Mouse (Mus musculus) right cerebral cortex, postnatal 36 days (tissue): ENCODE data around the gene C1ql1.
"Not testable (repeated sequence)": the region's sequence is repeated elsewhere in the genome, so short reads cannot be mapped to it uniquely, and the experiment has no call there.

Source experiments
- DNase-seq, 2 experiments: peaks; one replicate each; pipeline ENCODE4 v3.0.0; 2022; ENCODE audit warnings: low spot score in 2 of 2, mixed read lengths in 1 of 2

C1ql1 gene

DNA sequence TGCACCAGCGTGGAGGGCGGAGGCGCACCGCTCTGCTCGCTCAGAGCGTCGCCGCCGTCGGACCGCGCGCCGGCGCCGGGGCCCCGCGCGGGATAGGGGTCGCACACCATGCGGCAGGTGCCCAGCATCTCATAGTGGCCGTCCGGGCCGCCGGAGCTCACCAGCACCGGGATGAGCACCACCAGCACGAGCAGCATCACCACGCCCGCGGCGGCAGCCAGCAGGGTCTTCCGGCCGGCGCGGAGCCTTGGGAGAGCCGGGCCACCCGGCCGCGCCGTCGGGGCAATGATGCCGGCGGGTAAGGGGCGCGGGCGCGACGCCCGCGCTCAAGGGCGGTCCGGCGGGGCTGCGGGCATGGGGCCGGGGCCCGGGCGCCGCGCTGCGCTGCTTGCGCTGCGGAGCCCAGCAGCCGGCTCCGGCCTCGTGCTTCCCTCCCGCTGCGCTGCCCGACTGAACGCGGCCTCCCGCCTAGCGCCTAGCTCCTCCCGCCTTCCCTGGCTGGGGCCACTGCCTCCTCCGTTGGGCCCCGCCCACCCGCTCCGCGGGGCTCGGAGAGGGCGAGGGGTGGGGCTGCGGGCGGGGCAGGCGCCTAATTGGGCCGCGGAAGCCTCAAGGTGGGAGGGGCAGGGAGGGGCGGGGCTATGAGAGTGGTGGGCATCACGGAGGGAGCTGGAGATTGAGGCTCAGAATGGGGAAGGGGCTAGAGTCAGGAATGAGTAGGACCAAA lies at the start of gene C1ql1:
Gene C1ql1 (minus strand): TSS at position 424 of the 727 bp plus-strand sequence.
- DNase-seq = peak; percentile 18 to 32

DNA sequence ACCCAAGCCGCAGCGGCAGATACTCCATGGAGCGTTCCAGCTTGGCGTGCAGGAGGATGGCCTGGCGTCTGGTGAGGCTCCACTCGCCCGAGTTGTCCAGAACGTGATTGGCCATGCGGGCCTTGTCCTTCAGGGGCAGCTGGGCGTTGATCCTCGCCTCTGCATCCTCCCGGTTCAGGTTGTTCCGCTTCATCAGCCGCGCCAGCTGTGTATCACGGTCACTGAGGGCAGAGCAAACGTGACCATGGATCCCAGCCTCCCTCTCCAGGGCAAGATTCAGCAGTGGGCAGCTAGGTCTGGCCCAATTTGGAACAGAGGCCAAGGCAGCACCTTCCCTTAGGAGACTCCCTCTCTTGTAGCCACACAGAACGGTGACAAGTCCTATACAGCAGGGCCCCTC lies 48.5 kb upstream of the C1ql1 start:
- no peak for DNase-seq

DNA sequence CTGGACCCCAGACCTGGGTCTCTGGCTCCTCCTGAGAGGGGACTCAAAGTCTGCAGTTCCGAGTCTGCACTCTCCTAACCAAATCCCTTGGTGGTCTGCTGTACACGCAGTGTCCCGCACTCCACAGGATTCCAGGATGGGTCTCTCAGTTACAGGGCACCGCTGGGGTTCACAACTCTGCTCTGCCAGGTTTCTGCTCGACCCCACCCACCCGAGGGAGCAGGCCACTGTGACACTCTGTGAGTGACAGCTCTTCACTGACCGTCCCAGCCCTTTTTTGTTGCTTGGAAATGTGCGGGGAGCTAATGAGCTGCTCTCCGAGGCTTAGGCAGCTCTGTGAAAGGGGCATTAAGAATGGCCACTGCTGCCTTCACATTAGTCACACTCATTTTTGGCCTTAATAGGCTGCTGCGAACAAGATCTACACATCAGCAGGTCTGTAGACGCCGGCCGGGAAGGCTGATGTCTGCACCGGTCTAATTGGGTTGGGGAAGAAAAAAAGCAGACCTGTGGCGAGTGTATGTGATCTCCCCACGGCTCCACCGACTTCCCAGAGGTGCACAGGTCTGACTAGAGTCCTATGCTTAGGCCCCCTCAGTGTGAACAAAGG lies 47.0 kb upstream of the C1ql1 start:
- no peak for DNase-seq

GRCm38 (mm10) chr11:102992940-102993339 lies 46.5 kb upstream of the C1ql1 start:
- DNase-seq = no peak

DNA sequence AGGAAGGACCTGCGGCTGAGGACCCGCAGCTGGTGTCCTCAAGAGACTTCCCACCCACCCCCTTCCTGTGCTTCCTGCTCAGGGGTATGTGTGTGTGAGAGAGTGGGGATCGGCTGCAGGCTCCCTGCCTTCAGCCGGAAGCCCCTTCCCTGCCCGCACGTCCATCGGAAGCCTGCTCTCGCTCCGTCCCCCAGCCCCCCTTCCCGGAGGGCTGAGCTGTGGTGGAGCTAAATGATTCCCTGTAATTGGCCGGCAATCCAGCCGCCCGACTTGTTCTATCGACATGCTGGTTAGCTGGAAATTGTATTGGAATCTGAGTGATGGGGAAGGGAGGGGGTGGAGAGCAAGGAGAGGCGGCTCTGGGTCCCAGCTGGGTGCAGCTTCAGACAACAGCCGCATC lies 45.2 kb upstream of the C1ql1 start:
- no peak for DNase-seq

DNA sequence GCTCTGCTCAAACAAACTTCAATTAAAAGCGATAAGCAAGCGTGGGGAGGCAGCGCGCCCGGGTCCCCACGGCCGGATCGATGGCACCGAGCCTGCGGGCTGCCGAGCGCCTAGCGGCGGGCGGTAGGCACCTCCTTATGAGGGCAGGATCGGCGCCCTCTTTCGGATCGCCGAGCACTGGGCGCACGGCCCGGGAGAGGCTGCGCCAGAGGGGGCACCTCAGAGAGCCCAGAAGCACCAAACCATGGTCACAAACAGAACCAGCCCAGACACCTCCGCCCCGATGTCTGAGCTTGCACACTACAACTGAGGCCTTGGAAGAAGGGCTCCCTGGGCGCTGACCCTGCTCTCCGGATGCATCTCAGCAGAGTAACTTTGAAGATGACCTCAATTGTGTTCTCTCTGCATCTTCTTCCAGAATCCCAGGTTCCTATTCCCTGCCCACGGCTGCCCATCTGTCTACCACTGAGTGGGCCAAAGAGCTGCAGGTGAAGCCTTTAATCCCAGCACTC lies 43.7 kb upstream of the C1ql1 start:
- DNase-seq = no peak

DNA sequence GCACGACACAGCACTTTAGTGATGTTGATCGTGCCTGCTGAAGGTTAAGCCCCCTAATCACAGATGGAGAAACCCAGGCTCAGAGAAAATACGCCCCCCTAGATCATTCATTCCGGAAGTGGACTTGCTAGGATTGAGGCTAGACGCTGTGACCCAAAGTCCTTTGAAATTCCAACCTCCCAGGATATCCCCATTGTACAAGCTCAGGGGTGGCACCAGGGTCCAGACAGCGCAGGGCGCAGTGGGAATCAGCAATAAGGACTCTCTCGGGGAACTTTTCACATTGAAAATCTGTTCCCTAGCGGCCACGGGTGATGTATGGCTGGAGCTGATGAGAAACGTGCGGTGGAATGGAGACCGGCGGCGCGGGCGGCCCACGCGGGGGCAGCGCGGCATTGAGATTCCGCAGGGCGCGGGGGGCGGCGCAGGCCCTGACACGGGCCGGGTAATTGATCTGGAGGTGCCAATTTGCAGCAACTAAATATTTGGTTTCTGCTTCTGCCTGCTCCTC lies 43.2 kb upstream of the C1ql1 start:
- no peak for DNase-seq

- DNase-seq = no peak
Measured at GRCm38 (mm10) chr11:102985160-102985559, 38.7 kb upstream of the C1ql1 start.

DNA sequence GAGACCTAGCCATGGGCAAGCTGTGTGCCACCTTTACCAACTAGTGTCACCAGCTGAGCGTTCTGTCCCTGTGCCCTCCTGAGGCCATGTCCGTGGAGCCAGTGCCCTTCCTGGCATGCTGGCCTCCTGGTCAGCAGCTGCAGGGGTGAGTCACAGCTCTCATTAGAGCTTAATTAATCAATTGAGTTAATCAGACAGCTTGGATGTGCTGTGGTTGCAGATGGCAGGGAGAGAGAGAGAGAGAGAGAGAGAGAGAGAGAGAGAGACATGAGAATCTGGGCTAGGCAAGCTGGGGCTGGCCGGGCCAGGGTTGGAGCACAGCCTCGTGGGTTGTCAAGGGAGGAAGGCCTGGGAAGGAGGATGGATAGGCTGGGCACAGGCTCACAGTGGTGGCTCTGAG lies 38.1 kb upstream of the C1ql1 start:
- DNase-seq = no peak

GRCm38 (mm10) chr11:102984086-102984485 lies 37.6 kb upstream of the C1ql1 start:
- no peak for DNase-seq

- no peak for DNase-seq
Measured at GRCm38 (mm10) chr11:102981151-102981890, 34.8 kb upstream of the C1ql1 start.

- no peak for DNase-seq
Measured at GRCm38 (mm10) chr11:102978052-102978666, 31.7 kb upstream of the C1ql1 start.

GRCm38 (mm10) chr11:102975966-102976365 lies 29.5 kb upstream of the C1ql1 start:
- DNase-seq = not testable (repeated sequence)

DNA sequence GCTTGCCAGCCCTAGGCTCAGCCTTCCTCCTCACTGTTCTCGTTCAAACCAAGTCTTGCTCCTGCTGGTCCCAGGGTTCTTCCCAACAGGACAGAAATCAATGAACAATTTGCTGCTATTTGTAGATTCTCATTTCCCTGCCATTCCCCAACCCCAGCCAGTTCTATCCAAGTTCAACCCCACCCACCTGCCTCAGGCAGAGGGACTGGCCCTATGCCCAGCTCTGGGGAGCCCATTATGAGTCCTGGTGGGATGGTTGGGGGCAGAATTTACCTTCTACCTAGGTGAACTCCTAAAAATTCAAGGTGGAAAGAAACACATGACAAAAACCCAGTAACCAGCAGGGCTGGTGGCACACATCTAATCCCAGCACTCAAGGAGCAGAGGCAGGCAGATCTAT lies 25.8 kb upstream of the C1ql1 start:
- no peak for DNase-seq

- no peak for DNase-seq
Measured at GRCm38 (mm10) chr11:102971604-102972003, 25.1 kb upstream of the C1ql1 start.

DNA sequence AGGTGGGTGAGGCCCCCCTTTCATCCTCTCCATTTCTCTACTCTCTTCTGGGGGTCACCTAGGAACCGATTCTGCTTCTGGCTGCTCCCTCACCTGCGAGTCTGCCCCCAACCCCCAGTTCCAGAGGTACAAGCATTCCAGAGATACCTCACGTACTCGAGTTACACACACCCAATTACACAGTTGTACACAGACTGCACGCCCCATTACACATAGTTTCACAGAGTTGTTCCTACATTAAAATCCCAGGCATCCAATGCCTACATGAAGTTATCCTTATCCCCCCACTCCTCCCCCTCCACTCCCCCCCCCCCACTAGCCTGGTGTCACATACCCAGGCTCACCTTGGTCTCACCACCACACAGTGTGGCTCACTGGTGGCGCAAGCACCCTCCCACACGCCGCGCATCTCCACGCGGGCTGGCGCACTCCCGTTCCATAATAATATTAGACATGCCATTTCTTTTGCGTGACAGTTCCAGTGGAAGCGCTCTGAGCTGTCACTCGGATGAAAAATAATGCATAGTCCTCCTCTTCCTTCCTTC lies 18.1 kb upstream of the C1ql1 start:
- no peak for DNase-seq

- no peak for DNase-seq
Measured at GRCm38 (mm10) chr11:102963855-102964546, 17.5 kb upstream of the C1ql1 start.

DNA sequence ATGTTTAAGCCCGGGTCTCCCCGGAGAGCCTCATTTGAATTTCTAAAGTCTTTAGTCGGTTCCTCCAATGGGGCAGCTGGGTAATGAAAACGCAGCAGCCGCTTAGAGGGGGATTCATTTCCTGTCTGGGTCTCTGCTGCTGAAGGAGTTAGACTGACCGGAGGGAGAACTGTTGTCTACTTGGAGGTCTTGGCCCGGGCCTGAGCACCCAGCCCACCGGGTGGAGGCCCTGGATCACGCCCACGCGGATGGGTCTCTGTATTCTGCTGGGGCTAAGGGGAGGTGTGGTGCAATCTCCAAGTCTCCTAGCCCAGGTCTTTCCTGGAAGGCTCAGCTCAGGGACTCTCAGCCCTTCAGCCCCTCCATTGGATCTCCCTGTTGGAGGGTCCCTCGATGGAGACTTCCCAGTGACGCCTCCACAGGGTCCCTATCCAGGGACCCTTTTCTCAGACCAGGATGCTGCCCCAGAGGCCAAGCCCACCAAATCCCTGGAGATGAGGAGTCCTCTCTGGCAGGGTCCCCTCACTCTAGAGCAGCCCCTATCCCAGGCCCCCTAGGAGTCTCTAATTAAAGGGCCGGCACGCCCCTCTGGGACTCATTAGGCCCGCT lies 16.9 kb upstream of the C1ql1 start:
- no peak for DNase-seq

DNA sequence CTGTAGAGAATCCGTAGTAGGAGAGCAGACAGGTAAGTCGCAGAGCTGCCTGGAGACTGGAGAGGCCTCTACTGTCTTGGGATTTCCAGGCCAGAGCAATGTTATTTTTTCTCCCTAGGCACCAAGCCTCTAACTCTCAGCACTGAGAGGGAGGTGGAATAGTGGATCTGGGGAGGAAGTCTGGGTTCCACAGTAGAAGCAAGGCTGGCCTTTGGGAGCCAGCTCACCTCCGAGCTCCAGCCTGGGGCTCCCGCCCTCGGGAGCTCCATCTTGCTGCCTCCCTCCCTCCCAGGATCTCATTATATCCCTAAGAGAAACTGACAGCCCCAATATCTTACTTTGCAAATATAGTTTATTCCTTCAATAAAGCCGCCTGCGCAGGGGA lies 16.4 kb upstream of the C1ql1 start:
- DNase-seq = no peak

- no peak for DNase-seq
Measured at GRCm38 (mm10) chr11:102961082-102961481, 14.6 kb upstream of the C1ql1 start.

DNA sequence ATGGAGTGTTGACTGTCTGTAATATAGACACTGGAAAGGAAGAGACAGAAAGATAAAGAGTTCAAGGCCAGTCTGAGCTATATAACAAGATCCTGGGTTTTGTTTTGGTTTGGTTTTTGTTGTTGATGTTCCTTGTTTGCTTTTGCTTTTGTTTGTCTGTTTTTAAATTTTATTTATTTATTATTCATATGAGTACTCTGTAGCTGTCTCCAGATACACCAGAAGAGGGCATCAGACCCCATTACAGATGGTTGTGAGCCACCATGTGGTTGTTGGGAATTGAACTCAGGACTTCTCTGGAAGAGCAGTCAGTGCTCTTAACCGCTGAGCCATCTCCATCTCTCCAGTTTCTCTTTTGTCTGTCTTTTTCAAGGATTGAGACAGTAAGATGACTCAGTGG lies 12.4 kb upstream of the C1ql1 start:
- no peak for DNase-seq
